Mouse (Mus musculus) thymus, postnatal 14 days (tissue): ENCODE data around the gene Rasal1.

Experiments used
- DNase-seq: peaks from one replicate; pipeline ENCODE4 v3.0.0; 2021

Rasal1 gene

DNA sequence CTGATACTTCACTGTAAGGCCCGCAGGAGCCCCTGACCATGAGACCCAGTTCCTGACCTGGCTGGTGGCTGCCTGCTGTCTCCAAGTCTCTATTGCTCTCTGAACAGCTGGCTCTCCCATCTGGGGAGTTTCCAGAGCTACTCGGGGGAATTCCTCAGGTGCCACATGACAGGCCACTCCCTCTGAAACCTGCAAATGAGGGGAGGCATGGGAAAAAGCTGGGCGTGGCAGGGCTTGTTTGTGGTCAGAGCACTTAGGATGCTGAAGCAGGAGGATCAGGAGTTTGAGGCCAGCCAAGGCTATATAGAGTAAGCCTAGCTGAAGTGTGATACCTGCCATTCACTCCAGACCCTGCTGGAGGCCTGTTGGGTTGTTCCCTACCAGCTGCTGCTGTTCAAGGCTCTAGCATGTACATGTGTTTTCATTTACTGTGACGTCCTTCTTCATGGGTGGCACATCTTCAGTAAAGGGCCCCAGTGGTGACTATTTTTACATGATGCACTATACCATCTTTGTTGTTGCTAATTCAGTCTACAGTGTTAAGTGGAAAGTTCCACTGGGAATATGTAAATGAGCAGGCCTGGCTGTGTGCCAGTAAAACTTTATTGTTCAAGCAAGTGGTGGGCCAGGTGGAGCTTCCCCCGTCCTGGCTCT is 26.3 kb upstream of the Rasal1 start:
- peak; percentile 51 for DNase-seq

DNA sequence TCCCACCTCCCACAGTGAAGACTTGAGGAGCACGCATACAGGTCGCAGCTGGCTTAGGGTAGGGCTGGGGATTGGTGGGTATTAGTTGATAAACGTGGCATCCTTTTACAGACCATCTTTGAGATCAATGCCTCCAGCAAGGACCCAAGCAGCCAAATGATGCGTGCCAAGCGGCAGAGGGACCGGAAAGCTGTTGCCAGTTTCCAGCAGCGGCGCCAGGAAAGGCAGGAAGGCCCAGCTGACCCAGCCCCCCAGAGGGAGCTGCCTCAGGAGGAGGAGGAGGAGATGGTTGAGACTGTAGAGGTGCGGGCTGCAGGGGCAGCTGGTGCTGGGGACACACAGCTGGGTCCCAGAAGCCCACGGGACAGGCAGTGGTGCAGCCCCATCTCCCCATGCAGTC is 24.2 kb upstream of the Rasal1 start:
- DNase-seq = no peak

DNA sequence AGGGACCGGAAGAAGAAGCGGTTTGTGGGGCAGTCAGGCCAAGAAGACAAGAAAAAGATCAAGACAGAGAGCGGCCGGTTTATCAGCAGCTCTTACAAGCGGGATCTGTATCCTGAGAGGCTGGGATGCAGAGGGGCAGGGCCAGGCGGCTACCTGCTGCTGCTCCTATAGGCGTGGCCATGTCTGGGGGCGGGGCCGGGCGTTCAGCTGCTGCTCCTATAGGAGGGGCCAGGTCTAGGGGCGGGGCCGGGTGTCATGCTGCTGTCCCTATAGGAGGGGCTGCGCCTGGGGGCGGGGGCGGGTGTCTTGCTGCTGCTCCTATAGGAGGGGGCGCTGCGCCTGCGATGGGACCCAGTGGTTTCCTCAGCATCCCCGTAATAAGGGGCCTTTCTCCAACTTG is 22.2 kb upstream of the Rasal1 start:
- peak; percentile 57 for DNase-seq

DNA sequence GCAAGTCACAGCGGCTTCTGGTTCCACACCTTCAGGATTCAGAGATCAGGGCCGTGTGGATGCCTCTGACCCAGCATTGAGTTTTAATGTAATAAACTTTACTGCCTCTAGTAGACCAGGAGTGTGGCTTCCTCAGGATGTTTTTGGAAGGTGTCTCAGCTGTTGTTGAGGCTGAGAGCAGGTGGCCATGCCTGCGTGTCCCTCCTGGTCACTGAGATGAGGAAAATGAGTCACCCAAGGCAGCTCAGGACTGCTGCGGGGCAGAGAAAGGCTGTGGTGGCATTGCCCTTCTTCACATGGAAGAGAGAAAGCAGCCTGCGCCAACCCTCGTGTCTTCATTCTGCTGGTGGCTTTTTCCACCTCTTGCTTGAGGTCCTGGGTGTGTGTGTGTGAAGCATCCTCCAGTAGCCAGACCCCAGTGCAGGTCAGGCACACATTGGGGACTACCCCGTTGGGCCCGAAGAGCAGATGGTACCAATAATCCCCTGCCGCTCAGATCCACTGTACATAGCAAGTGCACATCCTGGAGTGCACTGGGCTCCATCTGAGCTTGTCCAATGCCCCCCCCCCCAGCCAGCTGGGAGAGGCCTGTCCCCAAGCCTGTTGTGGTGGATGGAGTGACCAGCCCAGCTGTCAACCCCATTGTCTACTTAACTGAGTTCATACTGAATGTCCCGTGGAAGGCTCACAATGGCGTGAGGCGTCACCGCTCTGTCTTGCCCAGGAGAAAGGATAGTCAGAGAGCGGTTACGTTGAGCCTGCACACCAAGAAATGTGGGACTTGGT is 20.9 kb upstream of the Rasal1 start:
- DNase-seq = no peak

GRCm38 (mm10) chr5:120628624-120629023 is 20.0 kb upstream of the Rasal1 start:
- no peak for DNase-seq

- peak; percentile 67 for DNase-seq
Observed at GRCm38 (mm10) chr5:120631128-120631527, 17.5 kb upstream of the Rasal1 start.

- DNase-seq = no peak
Observed at GRCm38 (mm10) chr5:120631892-120632291, 16.7 kb upstream of the Rasal1 start.

- DNase-seq = no peak
Observed at GRCm38 (mm10) chr5:120634131-120634530, 14.5 kb upstream of the Rasal1 start, which contains the start of gene Cfap73. Gene Cfap73 (minus strand): TSS chr5:120634235.

DNA sequence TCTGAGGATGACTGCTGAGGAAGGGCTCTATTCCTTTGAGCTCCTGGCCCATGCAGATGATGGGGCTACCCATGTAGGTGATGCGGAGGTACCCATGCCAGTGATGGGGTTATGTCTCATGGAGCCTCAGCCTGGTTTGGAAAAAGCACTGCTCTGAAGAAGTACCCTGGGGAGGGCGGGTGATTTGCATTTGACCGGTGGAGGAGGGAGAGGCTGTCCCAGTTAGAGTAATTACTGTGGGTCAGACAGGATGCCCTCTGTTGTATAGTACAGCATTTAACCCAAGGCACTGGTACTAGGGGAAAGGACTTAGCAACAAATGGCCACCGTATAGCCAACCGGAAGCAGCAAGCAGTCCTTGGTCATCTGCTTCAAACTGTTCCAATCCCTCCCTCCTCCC is 13.8 kb upstream of the Rasal1 start:
- DNase-seq = no peak

DNA sequence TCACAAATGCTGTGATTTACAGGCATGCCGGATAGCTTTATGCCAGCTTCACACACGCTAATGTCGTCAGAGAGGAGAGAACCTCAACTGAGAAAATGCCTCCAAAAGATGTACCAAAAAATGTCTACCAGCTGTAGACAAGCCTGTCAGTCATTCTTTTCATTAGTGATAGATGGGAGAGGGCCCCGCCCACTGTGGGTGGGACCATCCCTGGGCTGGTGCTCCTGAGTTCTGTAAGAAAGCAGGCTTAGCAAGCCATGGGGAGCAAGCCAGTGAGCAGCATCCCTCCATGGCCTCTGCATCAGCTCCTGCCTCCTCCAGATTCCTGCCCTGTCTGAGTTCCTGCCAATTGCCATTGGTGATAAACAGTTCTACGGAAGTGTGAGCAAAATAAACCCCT is 13.0 kb upstream of the Rasal1 start:
- DNase-seq = no peak

DNA sequence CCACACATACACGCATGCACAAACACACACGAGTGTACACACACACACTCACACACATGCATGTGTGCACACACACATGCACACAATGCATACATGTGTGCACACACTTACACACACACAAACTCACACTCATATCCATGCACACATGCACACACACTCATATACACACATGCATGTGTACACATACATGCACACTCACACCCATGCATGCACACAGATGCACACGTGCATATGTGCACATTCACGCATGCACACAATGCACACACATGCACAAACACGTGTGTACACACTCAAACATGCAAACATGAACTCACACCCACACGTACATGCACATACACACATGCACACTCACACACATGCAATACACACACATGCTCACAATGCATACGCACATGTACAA is 8.5 kb upstream of the Rasal1 start:
- DNase-seq = no peak

DNA sequence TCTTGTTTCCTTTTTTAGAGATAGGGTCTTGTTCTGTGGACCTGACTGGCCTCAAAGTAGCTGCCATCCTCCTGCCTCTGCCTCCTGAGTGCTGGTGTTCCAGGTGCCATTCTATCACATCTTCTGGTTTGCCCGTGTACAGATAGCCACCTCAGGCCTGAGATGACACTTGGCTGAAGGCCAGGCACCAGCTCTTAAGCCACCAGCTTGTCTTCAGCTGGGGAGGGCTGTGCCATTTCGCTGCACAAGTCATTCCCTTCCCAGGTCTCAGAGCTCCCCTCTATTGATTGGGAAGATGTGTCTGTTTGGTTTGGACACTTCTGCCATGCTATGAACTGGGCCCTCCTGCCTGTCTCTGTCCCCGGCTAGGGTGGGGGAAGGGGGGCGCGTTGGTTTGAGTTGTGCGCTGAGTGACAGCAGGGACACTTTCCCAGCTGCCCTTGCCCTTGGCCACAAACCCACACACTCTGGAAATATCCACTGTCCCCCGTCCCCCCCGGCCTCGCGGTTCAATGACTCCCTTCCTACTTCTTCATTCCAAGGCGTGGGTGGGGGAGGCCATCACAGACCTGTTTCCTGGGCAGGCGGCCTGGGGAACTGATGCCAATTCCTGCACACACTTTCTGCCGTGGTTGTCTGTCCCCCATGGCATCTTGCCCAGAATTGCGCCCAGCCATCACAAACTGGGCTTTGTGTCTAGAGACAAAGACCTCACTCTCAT is 5.1 kb upstream of the Rasal1 start:
- no peak for DNase-seq

GRCm38 (mm10) chr5:120644227-120644626 is 4.4 kb upstream of the Rasal1 start:
- DNase-seq = no peak

- no peak for DNase-seq
Observed at GRCm38 (mm10) chr5:120645851-120646250, 2.8 kb upstream of the Rasal1 start.

GRCm38 (mm10) chr5:120647361-120647760 is 1.3 kb upstream of the Rasal1 start:
- peak; percentile 58 for DNase-seq

GRCm38 (mm10) chr5:120647814-120648491 is 659 bp upstream of the Rasal1 start:
- DNase-seq = peak; percentile 56

DNA sequence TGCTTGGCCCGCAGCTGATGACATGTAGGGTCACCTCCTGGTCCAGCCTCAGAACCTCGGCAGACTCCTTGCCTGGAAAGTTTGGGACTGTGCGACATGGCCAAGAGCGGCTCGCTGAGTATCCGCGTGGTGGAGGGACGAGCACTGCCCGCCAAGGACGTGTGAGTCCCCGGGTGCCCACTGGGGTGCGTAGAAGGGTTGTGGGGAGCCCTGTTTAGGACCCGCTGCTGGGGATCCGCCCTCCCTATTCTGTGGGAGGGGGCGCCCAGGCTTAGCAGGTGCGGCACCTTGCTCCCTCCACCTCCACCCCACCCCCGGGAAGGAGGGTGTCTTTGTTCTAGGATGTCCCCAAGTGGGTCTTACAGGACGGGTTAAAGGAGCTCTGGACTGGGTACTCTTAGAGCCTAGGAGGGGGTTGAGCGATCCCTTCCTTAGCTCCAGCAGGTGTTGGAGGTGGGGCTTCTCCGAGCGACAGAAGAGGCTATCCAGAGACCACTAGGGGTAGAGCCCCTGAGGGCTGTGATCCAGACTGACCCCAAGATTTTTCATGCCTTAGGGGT is 842 bp downstream of the Rasal1 start:
- DNase-seq = peak; percentile 73

DNA sequence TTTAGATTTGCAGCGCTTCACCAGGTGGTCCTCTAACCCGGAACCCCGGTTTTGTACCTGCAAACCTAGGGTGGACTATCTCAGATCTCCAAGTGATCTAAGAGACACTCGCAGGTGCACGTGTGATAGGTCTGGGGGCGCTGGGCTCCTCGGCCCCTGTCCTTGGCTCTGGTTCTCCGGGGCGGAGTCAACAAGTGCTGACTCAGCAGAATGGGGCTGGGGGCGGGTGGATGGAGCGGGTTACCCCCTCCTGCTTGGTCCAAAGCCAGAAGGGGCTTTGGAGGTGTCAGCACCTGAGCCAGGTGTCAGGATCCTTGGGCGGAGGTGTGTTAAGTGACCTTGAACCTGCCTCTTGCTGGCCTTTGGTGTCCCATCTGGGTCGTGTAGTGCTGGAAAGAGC is 1.3 kb downstream of the Rasal1 start:
- peak; percentile 48 for DNase-seq

DNA sequence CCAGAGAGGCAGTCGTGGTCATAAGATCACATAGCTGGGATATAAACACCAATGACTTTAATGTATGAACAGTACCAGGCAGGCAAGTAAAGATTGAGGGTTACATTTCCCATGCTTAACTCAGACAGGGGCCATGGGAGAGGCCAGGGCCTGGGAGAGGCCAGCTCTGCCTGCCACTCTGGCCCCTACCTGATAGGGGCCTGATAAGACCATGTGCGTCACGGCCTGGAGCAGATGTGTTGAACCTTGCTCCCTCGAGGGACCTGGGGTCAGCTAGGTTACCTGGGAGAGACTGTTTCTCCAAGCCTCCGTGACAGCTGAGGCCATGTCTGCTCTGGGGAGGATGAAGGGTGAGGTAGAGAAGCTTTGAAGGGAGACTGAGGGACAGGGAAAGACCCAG is 2.6 kb downstream of the Rasal1 start:
- no peak for DNase-seq

DNA sequence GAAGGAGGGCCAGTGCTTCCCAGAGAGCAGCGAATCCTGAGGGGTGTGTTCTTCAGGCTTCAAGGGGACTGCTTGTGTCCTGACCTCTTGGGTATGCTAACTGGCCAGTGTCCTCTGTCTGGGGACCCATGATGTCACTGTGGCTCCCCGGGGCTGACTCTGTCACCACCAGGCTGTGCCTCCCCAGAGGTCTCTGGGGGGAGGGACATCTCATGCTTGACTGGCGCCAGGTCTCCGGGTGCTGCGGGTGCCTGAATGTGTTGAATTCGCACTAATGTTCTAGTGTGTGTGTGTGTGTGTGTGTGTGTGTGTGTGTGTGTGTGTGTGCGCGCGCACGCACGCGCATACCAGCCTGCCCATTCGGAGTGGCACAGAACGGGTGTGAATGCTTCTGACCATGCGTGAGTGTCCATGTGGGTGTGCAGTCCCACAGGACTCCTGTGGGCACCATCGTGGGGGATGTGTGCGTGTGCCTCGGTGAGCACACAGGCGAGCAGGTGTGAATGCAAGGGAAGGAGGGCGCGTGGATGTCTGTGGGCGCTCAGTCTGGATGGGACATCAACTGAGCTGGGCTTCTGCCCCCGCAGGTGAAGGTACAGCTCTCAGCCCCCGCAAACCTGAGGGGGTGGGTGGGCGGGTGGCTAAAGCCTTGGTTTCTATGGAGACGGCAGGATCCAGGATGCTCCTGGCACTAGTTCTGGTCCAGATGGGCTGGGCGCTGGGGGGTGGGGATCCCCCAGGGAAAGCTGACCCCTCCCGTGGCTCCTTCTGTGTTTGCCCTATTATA is 4.5 kb downstream of the Rasal1 start:
- DNase-seq = no peak

DNA sequence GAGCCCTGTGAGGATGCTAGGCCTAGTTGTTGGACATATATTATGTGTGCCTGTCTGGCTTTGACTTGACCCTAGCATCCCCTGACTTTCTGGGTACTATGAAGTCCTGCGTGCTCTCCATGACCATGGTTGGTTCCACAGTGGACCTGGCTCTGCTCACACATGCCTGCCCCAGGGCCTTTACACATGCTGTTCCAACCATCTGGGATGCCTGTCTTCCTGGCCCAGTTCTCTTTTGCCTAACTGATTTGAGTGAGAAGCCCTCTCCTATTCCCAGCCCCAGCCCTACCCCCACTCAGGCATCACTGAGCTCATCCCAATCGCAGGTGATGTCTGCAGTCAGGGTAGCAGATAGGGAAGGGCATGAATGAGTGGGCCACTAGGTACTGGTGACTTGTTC is 5.3 kb downstream of the Rasal1 start:
- DNase-seq = no peak

DNA sequence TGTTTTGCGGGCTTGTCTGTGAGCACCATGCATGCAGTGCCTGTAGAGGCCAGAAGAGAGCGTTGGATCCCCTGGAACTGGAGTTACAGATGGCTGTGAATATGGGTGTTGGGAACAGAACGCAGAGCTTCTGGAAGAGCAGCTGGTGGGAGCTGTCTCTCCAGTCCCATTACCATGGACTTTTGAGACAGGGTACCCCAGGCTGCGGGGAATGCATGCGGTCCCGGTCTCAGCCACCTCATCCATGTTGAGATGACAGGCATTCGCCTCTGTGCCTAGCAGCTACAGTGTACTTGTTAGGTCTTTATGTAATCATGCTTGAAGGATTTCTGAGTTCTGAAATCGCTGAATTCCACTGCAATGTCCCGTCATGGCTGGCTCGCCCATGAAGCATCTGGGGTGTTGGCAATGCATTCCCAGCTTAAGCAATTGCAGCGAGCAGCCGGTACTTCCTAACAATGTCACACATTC is 7.7 kb downstream of the Rasal1 start:
- DNase-seq = no peak
